ENCODE assay signal across 11 mouse cellular contexts in genomic region chr14:48443796-48444195, GRCm38 (mm10). TPM values are rescaled to one million over a fixed set of nuclear protein-coding genes. Genes with fewer than 3 reads are reported as not detected.
DNase-seq lines count a peak whose midpoint lies in the region; ATAC-seq and TF ChIP-seq lines count a peak whose summit lies in the region.
"Had no signal": no experiment of that assay in that cellular context is flagged by ENCODE, and none has a peak within 500 bp of the region (broad histone marks: within the 10 kb centered on the region; RNA-seq: fewer than 3 reads in every experiment).

No protein-coding gene starts in this region.

- no peaks in the 10 kb centered on the region for H3K9me3 ChIP-seq in lung, postnatal 0 days (ENCODE audit: low read length)
- H3K9me3 ChIP-seq: hindbrain, embryonic 15.5 days had no signal

- TF ChIP-seq EP300 in lung, postnatal 0 days (IDR thresholded peaks at IDR 0.05): no peak

- no peaks in the 10 kb centered on the region for H3K4me1 ChIP-seq in lung, postnatal 0 days (ENCODE audit: insufficient read depth, low read depth, low read length)

- ATAC-seq in lung, postnatal 0 days: no peak
- peak; percentile 63 for ATAC-seq in erythroblast, adult 5-6 weeks (replicated peaks; ENCODE audit: low FRiP score, poor library complexity, severe bottlenecking)
- 0 out of 2 replicates have a peak, but pooled peaks have one; percentile 44 for ATAC-seq in monocyte, adult 5-6 weeks (replicated peaks; ENCODE audit: insufficient number of reproducible peaks, low FRiP score, low TSS enrichment, poor library complexity, severe bottlenecking)
- ATAC-seq in cerebellum, adult (ENCODE audit: insufficient number of reproducible peaks, low FRiP score, low TSS enrichment): no peak

- H3K27me3 ChIP-seq in lung, postnatal 0 days (replicated peaks; ENCODE audit: insufficient read depth, low read length): no peaks in the 10 kb centered on the region
- H3K27me3 ChIP-seq: hindbrain, embryonic 15.5 days had no signal

- TF ChIP-seq CTCF in lung, postnatal 0 days (IDR thresholded peaks at IDR 0.05): no peak

- DNase-seq in lung, postnatal 0 days (ENCODE audit: low spot score): peak; percentile 39
- DNase-seq in lung, postnatal 36 days: no peak
- peak; percentile 70 for DNase-seq in Muller cell, postnatal 12 days (ENCODE audit: inconsistent ontology term)
- no peak for DNase-seq in left cerebral cortex, adult 9 months (ENCODE audit: low spot score in 2 of 2)
- no peak for DNase-seq in urinary bladder, postnatal 14 days (ENCODE audit: low spot score)

- H3K4me2 ChIP-seq in lung, postnatal 0 days (replicated peaks; ENCODE audit: low read depth, low read length): no peak overlapping the region
- H3K4me2 ChIP-seq: hindbrain, embryonic 15.5 days had no signal

- H3K36me3 ChIP-seq in lung, postnatal 0 days (ENCODE audit: insufficient read depth, low read length): no peaks in the 10 kb centered on the region
- H3K36me3 ChIP-seq: hindbrain, embryonic 15.5 days had no signal

- H3K4me3 ChIP-seq in lung, postnatal 0 days (ENCODE audit: low read depth, low read length): no peak overlapping the region
- H3K4me3 ChIP-seq: hindbrain, embryonic 15.5 days; left cerebral cortex, adult 2 months had no signal

- WGBS in lung, postnatal 0 days: 55% methylated on average over 3 of the region's 3 CpGs

- no peak overlapping the region for H3K27ac ChIP-seq in lung, postnatal 0 days (ENCODE audit: low read length)
- H3K27ac ChIP-seq: hindbrain, embryonic 15.5 days; left cerebral cortex, adult 2 months; macrophage had no signal

- no peak overlapping the region for H3K9ac ChIP-seq in lung, postnatal 0 days (replicated peaks; ENCODE audit: low read depth)
- H3K9ac ChIP-seq: hindbrain, embryonic 15.5 days had no signal

RNA-seq across cellular contexts. Expression of gene Tmem260, which starts 2.1 kb away (rescaled TPM):
- 10.0 and 13.9 TPM in 2 replicates for polyA plus RNA-seq in lung, postnatal 0 days (2015; fragmentation: Nextera tagmentation; extraction: Ambion mirVana)
- total RNA-seq in erythroblast, adult 5-6 weeks (2015; ENCODE audit: low replicate concordance): 4.6 and 7.7 TPM in 2 replicates
- total RNA-seq in erythroblast, adult 5-6 weeks (2017; ENCODE audit: low replicate concordance): 7.9 and 8.9 TPM in 2 replicates
- total RNA-seq in monocyte, adult 5-6 weeks (2017): 13.1 to 22.8 TPM (median 14.4 TPM) in 3 replicates

Comparison
In these comparisons a context has a peak if more than half of its experiments do, and no peak if none do; other contexts are left out.
1. DNase-seq: peak in lung, postnatal 0 days (single experiment) and Muller cell, postnatal 12 days (single experiment); none in lung, postnatal 36 days (single experiment), left cerebral cortex, adult 9 months (0 of 2) and urinary bladder, postnatal 14 days (single experiment).
2. ATAC-seq: peak in erythroblast, adult 5-6 weeks (single experiment) and monocyte, adult 5-6 weeks (single experiment); none in lung, postnatal 0 days (single experiment) and cerebellum, adult (single experiment).